Mouse (Mus musculus) stomach, postnatal 0 days (tissue): ENCODE results near the gene Trp53bp1. TPM values are rescaled to one million over a fixed set of nuclear protein-coding genes. Genes with fewer than 3 reads are reported as not detected.

Experiments
- ATAC-seq: fragments of 200-750 bp; cut with Nextera tagmentation; 2 replicates; pipeline ENCODE4 v1.8.0; 2017; ENCODE audit not compliant: low FRiP score, low TSS enrichment
- DNase-seq: peaks from one replicate; pipeline ENCODE4 v3.0.0-alpha.2; 2016; ENCODE audit warnings: low spot score
- H3K27ac ChIP-seq: fragments of 300-500 bp; sonication (generic); replicated peaks from 2 replicates; pipeline ENCODE4 v1.5.1; 2014; ENCODE audit warnings: mild to moderate bottlenecking, control low read depth
- H3K27me3 ChIP-seq: fragments of 300-500 bp; sonication (generic); 2 replicates; pipeline ENCODE4 v1.6.1; 2014; ENCODE audit warnings: low read length; ENCODE audit not compliant: control insufficient read depth, insufficient read depth
- H3K36me3 ChIP-seq: fragments of 300-500 bp; sonication (generic); 2 replicates; pipeline ENCODE4 v1.6.1; 2014; ENCODE audit warnings: low read length, mixed read lengths; ENCODE audit not compliant: control insufficient read depth, insufficient read depth
- H3K4me1 ChIP-seq: fragments of 300-500 bp; sonication (generic); replicated peaks from 2 replicates; pipeline ENCODE4 v1.6.1; 2014; ENCODE audit warnings: antibody characterized with exemption; ENCODE audit not compliant: control insufficient read depth, insufficient read depth
- H3K4me2 ChIP-seq: fragments of 300-500 bp; sonication (generic); replicated peaks from 2 replicates; pipeline ENCODE4 v1.6.1; 2014; ENCODE audit warnings: low read depth, mild to moderate bottlenecking, control low read depth, moderate library complexity
- H3K4me3 ChIP-seq: fragments of 300-500 bp; sonication (generic); 2 replicates; pipeline ENCODE4 v1.5.1; 2014; ENCODE audit warnings: low read depth, low read length, control low read depth
- H3K9ac ChIP-seq: fragments of 300-500 bp; sonication (generic); 2 replicates; pipeline ENCODE4 v1.6.1; 2014; ENCODE audit warnings: mild to moderate bottlenecking, low read length, control low read depth, mixed read lengths
- H3K9me3 ChIP-seq: fragments of 300-500 bp; sonication (generic); 2 replicates; pipeline ENCODE4 v1.6.1; 2016; ENCODE audit warnings: low read length; ENCODE audit not compliant: control insufficient read depth
- CTCF ChIP-seq: IDR thresholded peaks from 2 replicates; pipeline ENCODE4 v1.5.1; 2016; ENCODE audit warnings: antibody characterized with exemption, low read depth, mild to moderate bottlenecking, moderate library complexity
- EP300 ChIP-seq: optimal IDR thresholded peaks from 2 replicates; pipeline ENCODE3; 2016; ENCODE audit warnings: antibody characterized with exemption
- WGBS: fragments of 180-500 bp; shearing (Covaris S2); extraction: QIAGEN DNeasy Blood & Tissue Kit; methylation state at CpG from one replicate; pipeline ENCODE4 v1.1.7; 2014; 5-methylcytosine and 5-hydroxymethylcytosine counted together
- polyA plus RNA-seq: library from polyadenylated mRNA; unstranded; fragments of >200 nt; fragmentation: Nextera tagmentation; extraction: Ambion mirVana; gene quantifications from 2 replicates; pipeline ENCODE4 v1.2.1, GENCODE M21; 2015

Gene Trp53bp1
- polyA plus RNA-seq, 1 experiment from 2014 or later, result 10.6 TPM

DNA sequence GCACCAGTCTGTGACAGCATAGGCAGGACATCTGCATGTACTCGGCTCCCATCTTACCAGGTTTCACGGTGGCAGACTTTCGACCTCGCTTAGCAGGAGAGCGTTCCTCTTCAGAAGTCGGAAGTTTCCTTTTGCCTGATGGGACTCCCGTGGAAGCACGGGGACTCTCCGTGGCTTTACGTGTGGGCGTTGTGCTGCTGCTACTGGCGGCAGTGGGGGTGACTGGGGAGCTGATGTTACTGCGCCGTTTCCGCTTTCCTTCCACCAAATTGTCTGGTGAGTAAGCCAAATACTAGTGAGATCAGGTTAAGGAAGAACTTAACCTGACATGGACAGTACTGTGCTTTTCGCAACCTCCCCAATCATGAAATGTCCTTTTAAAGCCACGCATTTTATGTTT, 66.9 kb downstream of the Trp53bp1 start:
- WGBS, result 93% methylated on average over 17 of the region's 17 CpGs
- Histone ChIP-seq H3K27ac (no peak overlapping the region), H3K9me3 (no peaks in the 10 kb centered on the region), H3K36me3 (peaks cover 50% of the 10 kb centered on the region), H3K4me2 (no peak overlapping the region), H3K4me3 (no peak overlapping the region), H3K27me3 (no peaks in the 10 kb centered on the region), H3K4me1 (no peaks in the 10 kb centered on the region), H3K9ac (no peak overlapping the region)
- ATAC-seq (no peak), DNase-seq (no peak)
- TF ChIP-seq EP300 (no peak), CTCF (no peak)

DNA sequence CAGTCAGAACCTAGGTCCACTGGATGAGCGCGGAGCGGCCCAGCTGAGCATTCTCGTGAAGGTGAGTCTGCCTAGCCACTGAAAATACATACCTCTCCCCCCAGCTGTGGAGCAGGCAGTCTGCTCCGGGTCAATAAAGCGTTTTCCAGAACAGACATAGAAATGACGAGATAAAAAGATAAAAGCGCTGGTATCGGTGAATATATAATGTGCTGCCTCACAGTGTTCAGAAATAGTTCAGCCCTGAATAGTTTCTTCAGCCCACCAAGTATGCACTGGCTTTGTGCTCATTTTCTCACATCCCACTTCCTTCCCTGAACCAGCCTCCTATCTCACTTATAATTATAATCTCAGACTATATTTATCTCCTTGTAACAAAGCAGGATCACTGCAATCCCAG, 75.7 kb downstream of the Trp53bp1 start:
- H3K4me1 ChIP-seq, result no peaks in the 10 kb centered on the region
- TF ChIP-seq CTCF (no peak), EP300 (no peak)
- WGBS, result 89% methylated on average over 9 of the region's 9 CpGs

DNA sequence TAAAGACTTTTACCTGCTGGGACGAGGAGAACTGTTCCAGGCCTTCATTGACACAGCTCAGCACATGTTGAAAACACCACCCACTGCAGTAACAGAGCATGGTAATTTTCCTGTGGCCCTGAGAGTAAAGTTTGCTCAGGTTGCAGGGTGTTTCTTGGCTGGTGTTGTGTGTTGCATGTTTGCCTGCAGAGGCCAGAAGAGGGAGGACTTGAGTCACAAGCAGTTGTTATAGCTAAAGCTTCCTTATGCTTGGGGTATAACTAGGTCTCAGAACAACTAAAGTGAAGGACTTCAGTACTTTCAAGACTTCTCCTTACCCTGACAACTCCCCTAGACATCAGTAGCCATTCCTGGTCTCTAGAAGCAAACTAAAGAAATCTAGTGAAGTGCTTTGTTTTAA, 82.7 kb downstream of the Trp53bp1 start:
- no peak overlapping the region for H3K9ac ChIP-seq
- DNase-seq, result no peak
- no peaks in the 10 kb centered on the region for H3K4me1 ChIP-seq
- H3K27ac ChIP-seq, result no peak overlapping the region
- WGBS, result 79% methylated on average over 1 of the region's 1 CpGs
- no peak for TF ChIP-seq EP300
- peak; percentile 56 for TF ChIP-seq CTCF
- H3K27me3 ChIP-seq, result no peaks in the 10 kb centered on the region
- H3K4me3 ChIP-seq, result no peak overlapping the region
- H3K36me3 ChIP-seq, result peaks cover 41% of the 10 kb centered on the region
- no peak overlapping the region for H3K4me2 ChIP-seq
- ATAC-seq, result no peak
- no peaks in the 10 kb centered on the region for H3K9me3 ChIP-seq

More for the DNA sequence above, 75.7 kb downstream of the Trp53bp1 start:
- Histone ChIP-seq H3K4me3 (no peak overlapping the region), H3K9ac (no peak overlapping the region), H3K36me3 (peaks cover 56% of the 10 kb centered on the region), H3K4me2 (no peak overlapping the region), H3K27ac (no peak overlapping the region), H3K27me3 (no peaks in the 10 kb centered on the region), H3K9me3 (no peaks in the 10 kb centered on the region)
- no peak for ATAC-seq
- DNase-seq, result no peak

DNA sequence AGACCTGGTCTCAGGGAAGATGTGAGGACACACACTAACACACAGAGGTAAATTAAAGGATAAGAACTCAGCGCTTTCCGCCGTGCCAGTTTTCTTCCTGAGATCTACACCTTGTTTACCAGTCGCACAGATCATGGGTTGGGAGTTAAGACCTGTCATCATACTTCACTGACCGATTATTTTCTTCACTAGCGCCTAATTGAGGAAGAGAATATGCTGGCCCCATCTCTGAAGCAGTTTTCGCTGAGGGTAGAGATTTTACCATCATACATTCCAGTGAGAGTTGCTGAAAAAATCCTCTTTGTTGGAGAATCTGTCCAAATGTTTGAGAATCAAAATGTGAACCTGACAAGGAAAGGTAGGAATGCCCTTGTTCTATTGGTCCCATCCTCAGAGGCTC, 87.1 kb downstream of the Trp53bp1 start:
- WGBS, result 94% methylated on average over 7 of the region's 7 CpGs
- H3K36me3 ChIP-seq, result peaks cover 16% of the 10 kb centered on the region
- H3K9me3 ChIP-seq, result no peaks in the 10 kb centered on the region
- H3K27me3 ChIP-seq, result no peaks in the 10 kb centered on the region
- ATAC-seq (no peak), DNase-seq (no peak)
- H3K4me2 ChIP-seq, result no peak overlapping the region
- H3K27ac ChIP-seq, result no peak overlapping the region
- H3K9ac ChIP-seq, result no peak overlapping the region
- H3K4me1 ChIP-seq, result no peaks in the 10 kb centered on the region
- no peak overlapping the region for H3K4me3 ChIP-seq
- TF ChIP-seq EP300 (no peak), CTCF (no peak)

DNA sequence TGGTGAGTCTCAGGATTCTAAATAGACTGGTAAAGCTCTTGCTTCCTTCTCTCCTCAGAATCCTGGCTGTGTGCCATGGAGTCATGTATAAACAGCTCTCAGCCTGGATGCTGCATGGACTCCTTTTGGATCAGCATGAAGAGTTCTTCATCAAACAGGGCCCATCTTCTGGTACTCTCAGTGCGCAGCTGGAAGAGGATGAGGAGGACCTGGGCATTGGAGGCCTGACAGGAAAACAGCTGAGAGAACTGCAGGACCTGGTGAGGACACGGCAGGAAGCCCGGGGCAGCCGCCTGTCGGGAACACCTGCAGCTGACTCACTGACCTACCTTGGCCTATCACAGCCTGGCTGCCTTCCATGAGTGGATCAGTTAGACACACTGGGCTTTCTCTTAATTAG, 87.8 kb downstream of the Trp53bp1 start:
- H3K4me1 ChIP-seq, result no peaks in the 10 kb centered on the region
- H3K27me3 ChIP-seq, result no peaks in the 10 kb centered on the region
- H3K36me3 ChIP-seq, result peaks cover 13% of the 10 kb centered on the region
- no peak overlapping the region for H3K4me2 ChIP-seq
- H3K27ac ChIP-seq, result no peak overlapping the region
- DNase-seq (no peak), ATAC-seq (no peak)
- TF ChIP-seq CTCF (no peak), EP300 (no peak)
- H3K9me3 ChIP-seq, result no peaks in the 10 kb centered on the region
- H3K9ac ChIP-seq, result no peak overlapping the region
- 81% methylated on average over 5 of the region's 5 CpGs for WGBS
- no peak overlapping the region for H3K4me3 ChIP-seq

DNA sequence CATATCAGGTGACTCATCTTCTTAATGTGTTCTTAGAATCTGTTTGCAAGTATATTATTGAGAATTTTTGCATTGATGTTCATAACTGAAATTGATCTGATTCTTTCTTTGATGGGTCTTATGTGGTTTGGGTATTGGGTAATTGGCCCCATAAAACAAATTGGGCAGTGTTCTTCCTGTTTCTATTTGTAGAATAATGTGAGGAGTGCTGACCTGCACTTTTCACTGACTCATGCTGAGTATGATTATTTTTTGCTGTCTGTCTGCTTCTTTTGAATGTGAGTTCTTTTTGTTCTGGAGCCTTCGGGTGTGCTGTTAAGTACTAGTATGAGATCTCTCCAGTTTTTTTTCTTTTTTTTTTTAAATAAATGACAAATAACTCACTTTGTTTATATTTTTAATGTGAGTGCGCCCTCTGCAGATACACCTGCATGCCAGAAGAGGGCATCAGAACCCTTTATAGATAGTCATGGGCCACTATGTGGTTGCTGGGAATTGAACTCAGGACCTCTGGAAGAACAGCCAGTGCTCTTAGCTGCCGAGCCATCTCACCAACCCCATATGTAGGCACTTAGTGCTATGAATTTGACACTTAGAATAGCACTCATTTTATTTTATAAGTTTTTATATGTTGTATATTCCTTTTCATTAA, 92.3 kb downstream of the Trp53bp1 start:
- no peak overlapping the region for H3K9ac ChIP-seq
- WGBS, result 91% methylated on average over 3 of the region's 3 CpGs
- no peaks in the 10 kb centered on the region for H3K9me3 ChIP-seq
- H3K4me1 ChIP-seq, result no peaks in the 10 kb centered on the region
- no peak overlapping the region for H3K4me3 ChIP-seq
- no peak overlapping the region for H3K4me2 ChIP-seq
- H3K27me3 ChIP-seq, result no peaks in the 10 kb centered on the region
- DNase-seq, result no peak
- TF ChIP-seq CTCF, result peak; percentile 45
- TF ChIP-seq EP300, result no peak
- no peak overlapping the region for H3K27ac ChIP-seq
- H3K36me3 ChIP-seq, result peaks cover 3% of the 10 kb centered on the region; the same call in 1 of the 2 replicates
- no peak for ATAC-seq
